Mouse (Mus musculus) testis, postnatal 14 days (tissue): ENCODE results near the gene Scarf2.
A peak's percentile ranks its signal among the peaks of the same experiment; 100 is the strongest.

Experiments
- DNase-seq: peaks from one replicate; pipeline ENCODE4 v3.0.0; 2021; ENCODE audit warnings: low spot score

Gene Scarf2

GRCm38 (mm10) chr16:17831781-17832180 is 34.7 kb downstream of the Scarf2 start:
- no peak for DNase-seq

GRCm38 (mm10) chr16:17832821-17833220 is 35.7 kb downstream of the Scarf2 start, which contains the start of gene B830017H08Rik:
Gene B830017H08Rik (plus strand): TSS chr16:17833121.
- no peak for DNase-seq

DNA sequence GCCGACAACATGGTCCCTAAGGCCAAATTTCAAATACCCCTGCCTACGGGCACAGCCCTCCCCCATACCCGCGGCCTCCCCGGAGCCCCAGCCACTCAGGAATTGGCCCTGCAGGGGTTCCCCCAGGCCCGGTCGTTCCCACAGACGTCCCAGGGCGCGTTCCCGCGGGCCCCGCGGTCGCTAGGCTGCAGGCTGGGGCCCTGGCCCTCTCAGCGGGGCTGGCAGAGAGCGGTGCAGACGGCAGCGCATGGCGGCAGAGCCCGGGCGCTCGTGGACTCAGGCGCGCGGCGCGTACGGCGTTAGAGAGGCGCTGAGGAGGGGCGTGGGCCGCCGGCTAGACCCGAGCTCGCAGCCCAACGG is 36.2 kb downstream of the Scarf2 start:
- DNase-seq: peak; percentile 46

DNA sequence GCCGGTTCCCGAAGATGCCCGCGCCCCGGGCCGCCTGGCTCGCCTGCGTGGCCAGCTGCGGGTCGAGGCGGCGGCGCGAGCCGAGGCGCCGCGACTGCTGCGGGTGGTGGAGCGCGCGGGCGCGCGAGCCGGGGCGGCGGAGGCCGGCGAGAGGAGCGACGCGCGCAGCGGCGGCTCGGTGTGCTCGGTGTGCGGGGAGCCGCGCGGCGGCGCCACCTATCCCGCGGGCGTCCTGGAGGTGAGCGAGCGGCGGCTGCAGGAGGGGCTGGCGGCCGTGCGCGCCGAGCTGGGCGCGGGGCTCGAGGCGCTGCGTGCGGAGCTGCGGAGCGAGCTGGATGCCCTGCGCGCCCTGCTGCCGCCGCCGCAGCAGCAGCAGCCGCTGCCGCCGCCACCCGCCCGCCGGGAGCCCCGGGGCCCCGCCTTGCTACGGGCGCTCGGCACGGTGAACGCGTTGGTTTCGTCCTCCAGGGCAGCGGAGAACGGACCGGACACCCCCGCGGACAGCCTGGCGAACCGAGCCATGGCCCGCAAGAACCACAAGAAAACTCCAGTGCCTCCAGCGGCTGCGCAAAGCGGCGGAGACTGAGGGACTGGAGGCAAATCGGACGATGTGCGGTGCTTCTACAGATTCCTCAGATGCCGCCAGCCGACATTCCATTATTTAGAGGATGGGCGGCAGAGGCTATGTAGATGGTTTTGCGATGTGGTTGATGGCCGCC is 36.8 kb downstream of the Scarf2 start:
- peak; percentile 56 for DNase-seq

GRCm38 (mm10) chr16:17834543-17834942 is 37.5 kb downstream of the Scarf2 start:
- no peak for DNase-seq

GRCm38 (mm10) chr16:17835481-17835880 is 38.4 kb downstream of the Scarf2 start:
- DNase-seq: no peak

DNA sequence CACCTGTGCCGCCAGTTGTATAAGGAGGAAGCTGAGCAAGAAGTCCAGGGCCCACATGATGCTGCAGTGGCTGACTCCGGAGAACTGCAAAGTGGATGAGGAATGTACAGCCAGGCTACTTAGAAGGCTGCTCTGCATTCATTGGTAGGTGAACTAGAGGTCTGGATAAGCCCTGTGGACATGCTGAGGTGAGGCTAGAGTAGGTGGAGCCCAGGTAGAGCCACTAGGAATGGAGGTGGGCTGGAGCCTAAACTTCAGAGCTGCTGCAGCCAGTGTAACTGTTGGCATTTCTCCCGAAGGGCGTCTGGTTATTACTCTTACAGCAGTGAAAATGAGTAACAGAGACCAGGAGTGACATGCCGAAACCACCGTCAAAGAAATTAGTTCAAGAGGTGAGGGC is 41.0 kb downstream of the Scarf2 start, which contains the start of gene Car15:
TSS of gene Car15 (minus strand) at position 314 of the 400 bp plus-strand sequence.
- no peak for DNase-seq

- no peak for DNase-seq
These were observed 42.9 kb downstream of the Scarf2 start for GRCm38 (mm10) chr16:17839976-17840375.

DNA sequence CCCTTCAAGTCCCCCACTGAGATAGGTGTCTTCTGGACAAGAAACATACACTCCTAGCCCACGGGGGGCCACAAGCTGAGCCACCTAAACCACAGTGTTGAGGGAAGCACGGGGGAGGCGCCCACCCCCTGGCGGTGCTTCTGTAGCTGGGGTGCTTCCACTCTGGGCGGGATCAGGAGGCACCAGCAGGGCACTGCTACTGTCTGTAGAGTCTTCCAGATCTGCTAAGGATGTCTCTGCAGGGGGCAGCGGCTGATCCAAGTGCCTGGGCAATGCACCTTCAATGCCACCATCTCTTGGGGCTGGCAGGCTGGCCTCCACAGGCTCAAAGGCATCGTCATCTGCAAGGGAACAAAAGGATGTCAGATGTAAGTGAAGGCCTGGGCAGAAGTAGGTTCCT is 45.4 kb downstream of the Scarf2 start:
- no peak for DNase-seq

DNA sequence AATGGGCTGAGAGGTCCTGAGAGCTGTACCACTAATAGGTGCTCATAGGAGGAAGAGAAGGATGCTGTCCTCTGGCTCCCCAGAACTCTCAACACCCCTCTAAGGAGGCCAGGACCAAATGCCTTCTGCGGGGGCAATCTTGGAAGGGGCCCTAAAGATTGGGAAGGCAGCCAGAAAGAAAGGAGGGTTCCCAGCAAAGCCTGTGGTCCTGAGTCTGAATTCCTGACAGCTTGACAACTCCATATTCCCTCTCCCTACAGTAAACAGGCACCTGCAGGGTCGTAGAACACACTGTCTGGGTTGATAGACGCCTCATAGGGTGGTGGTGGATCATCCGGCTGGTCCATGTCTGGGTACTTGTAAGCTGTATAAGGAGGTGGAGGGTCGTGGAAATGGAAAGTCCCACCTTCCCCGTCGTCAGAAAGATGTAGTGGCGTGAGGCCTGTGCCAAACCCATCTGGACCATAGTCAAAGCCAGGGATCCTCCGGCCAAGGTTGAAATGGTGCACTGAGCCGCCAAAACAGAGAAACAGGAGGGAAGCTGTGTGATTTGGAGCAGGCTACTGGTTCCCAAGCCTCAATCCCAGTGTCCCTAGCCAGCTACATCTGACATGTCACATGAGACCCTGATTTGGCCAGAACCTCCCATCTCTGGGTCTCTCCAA is 46.8 kb downstream of the Scarf2 start:
- DNase-seq: no peak

DNA sequence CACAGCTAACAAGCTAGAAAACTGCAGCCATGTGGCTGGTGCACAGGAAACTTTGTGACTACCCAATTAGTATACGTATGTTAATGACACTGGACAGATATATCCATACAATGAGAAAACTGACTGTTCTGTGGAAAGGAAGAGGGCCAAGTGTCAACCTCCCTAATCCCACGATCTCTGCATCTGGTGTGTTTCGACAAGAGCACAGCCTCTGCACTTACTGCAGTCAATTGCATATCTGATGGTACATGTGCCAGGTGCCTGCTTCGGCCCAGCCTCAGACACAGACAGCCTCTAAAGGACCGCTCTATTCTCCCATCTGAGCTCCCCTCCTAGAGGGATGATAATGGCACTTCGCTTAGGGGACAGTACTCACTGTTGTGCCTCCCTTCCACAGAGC is 51.3 kb downstream of the Scarf2 start:
- DNase-seq: no peak

DNA sequence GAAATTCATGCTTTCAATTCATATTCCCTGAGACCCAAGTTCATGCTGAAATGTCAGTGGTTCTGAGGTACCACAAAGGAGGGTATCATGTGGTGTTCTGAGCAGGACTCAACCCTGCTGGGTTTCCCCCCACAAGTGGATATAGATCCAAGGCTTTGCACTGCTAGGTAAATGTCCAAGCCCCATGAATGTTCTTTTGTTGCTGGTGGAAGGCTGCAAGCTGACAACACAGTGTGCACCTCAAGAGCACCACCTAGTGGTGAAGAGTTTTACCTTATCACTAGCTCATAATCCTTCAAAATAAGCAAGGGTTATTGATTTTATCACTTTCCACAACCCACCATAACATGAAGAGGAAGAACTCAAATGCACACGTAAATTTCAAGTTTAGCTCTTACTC is 51.8 kb downstream of the Scarf2 start:
- DNase-seq: no peak

DNA sequence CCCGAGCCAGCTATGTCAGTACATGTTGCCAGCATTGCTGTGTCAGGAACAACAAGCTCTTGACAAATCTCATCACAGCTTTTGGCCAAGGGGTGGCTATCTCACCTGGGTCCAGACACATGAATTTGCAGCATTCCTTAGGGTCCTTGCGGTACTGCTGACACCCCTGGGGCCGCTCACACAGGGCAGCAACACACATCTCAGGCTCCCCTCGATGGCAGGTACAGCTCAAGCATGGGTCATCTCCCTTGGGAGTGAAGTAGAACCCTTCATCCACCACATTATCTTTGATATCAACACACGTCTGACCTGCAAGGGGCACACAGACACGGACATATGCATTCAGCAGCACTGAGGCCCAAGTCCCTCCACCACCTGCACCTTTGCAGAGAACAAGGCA is 52.4 kb downstream of the Scarf2 start:
- DNase-seq: no peak

DNA sequence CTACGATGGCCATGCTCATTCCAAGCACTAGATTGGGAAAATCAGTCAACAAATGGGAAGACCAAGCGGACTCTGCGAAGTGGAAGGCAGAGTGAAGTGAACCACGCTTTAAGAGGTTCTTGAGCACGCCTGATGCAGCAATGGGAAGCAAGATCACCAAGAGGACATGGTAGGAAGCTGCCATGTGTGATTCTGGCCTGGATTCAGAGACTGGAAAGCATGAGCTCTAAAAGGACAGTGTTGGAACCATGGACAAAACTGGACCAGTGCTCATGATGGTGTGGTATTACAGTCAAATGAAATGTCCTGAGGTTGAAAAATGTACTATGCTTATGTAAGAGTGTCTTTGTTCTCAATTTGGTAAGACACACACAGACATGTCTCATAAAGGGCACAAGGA is 54.2 kb downstream of the Scarf2 start:
- DNase-seq: no peak

- no peak for DNase-seq
These were observed 54.8 kb downstream of the Scarf2 start for GRCm38 (mm10) chr16:17851860-17852259.

- no peak for DNase-seq
These were observed 56.2 kb downstream of the Scarf2 start for GRCm38 (mm10) chr16:17853263-17853662.

GRCm38 (mm10) chr16:17857157-17857556 is 60.1 kb downstream of the Scarf2 start:
- DNase-seq: no peak
